Mouse (Mus musculus): Measurements from ENCODE around the gene Gm5065.

The Gm5065 gene

DNA sequence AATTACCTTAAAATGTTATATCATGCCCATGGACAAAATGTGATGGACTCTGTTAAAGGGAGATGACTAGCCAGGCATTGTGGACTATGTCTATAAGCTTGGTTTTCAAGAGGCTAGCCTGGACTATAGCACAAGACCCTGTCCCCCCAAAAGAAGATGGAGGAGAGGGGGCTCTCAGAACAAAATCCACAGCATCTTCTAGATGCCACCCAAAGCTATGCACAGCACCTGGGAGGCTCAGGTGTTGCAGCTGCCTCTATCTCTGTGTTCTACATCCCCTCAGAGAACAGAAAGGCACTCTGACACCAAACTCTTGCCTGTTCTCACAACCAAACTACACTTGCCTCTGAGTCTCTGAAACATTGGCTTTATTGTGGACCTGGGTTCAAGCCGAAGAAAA is at the start of gene Gm5065:
Gm5065 (plus strand) TSS at position 301 of the 400 bp plus-strand sequence.
- no peak for DNase-seq (ENCODE audit: extremely low read depth, insufficient read length, low spot score)

DNA sequence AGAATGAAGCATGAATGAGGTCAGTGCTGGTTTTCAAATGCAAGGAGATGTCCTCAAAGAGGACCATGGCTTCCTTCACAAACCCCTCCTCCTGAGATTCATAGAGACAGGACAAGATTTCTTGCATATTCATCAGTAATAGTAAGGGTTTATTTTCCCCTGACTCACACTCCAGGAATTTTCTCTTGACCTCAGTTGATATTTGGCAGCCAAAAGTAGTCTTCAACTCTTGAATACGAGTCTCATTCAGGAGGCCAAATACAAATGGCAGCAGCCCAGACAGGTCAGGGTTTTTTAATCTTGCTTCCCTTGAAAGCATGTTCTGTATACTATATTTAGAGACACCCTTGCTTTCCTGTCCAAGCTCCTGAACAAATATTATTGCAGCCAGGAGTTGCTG is 22.8 kb upstream of the Gm5065 start:
- DNase-seq (ENCODE audit: extremely low read depth, insufficient read length, low spot score) = no peak

DNA sequence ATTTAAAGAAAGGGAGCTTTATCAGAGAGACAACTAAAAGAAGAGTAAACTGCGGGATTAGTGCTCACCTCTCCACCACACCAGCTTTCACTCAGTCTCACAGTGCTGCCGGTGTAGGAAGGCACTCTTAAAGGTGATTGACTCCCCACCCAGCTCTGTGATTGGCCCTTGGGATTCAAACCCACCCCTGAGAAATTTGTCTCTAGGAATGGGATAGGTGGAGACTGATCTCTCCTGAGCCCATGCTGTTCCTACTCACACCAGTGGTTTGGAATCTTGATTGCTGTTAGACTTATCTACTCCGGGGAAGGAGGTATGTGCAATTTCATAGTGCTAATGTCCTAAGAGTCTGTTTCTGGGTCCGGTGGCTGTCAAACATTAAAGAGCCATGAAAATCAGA is 598 bp downstream of the Gm5065 start, which contains the start of gene Nlrp2:
Nlrp2 (minus strand) TSS at position 101 of the 400 bp plus-strand sequence.
- no peak for DNase-seq (ENCODE audit: extremely low read depth, insufficient read length, low spot score)

DNA sequence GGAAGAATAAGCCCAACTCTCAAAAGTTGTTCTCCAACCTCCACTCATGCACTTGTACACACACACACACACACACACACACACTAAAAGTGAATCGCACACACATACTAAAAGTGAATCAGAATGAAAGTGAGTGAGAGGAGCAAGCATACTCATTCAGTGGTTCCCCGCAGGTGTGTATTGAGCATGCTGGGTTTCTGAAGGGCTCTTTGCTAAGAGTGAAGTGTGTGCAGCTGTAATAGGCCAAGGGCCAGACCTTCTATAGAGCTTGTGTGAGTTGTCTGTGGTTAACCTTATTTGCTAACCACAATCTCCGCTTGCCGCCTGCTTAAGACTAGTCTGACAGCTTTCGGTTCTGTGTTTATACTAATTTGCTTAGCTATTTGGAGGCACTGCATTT is 13.3 kb downstream of the Gm5065 start:
- DNase-seq (ENCODE audit: extremely low read depth, insufficient read length, low spot score) = no peak

DNA sequence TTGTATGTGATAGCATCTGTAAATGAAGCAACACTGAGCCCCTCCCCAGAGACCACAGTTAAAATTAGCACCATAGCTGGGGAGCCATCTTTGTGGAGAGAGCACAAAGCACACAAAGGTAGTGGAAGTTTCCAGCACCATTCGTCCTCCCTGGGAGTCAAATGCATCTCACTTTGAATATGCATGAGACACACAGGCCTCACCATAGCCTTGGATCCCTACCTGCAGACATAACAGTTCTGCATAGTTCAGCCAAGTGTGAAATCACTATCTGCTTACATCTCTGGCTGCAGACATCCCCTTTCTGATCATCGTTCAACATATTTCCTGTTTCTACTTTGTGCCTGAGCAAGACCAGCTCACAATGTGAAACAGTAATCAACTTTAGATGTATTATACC is 16.4 kb downstream of the Gm5065 start:
- DNase-seq (ENCODE audit: extremely low read depth, insufficient read length, low spot score) = no peak

DNA sequence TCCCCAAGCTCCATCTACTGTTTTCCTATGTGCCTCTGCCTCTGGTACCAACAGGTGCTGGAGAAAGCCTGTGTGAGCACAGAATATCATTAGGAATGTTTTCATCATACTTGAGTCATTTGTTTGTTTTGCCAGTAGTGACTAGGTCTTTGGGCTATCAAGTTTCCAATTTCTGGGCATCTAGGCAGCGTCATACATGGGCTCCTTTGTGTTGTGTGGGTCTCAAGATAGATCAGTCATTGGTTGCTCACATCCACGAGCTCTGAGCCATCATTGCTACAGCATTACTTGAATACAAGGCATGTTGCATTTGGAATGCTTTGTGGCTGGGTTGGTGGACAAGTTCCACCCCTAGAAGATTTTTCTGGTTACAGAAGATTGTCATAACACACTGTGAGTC is 55.9 kb downstream of the Gm5065 start:
- peak; percentile 22 for DNase-seq (ENCODE audit: extremely low read depth, insufficient read length, low spot score)

All from 3134 (cell line).